In the genomic region with DNA sequence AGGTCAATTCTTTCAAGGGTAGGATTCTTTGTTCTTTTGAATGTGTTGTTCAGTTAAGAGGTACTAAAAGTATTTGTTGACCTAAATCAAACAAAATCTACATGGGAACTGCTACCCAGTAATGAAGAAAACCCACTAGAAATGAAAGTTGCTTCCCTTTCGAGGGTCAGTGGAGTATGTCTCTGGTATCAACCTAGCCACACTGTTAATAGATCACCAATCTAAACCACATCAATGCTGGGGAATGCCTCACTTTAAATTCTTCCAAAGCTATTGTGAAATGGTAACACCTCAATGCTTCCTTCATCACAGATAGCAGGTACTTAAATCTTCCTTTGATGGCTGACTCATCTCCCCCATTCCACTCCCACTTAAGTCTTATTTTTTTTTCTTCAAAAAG, we compare ENCODE assay signal across 14 mouse cellular contexts. TPM values are rescaled to one million over a fixed set of nuclear protein-coding genes. Genes with fewer than 3 reads are reported as not detected.
A peak's percentile ranks its signal among the peaks of the same experiment; 100 is the strongest.
DNase-seq lines count a peak whose midpoint lies in the region; ATAC-seq and TF ChIP-seq lines count a peak whose summit lies in the region.
"Had no signal": no experiment of that assay in that cellular context is flagged by ENCODE, and none has a peak within 500 bp of the region (broad histone marks: within the 10 kb centered on the region; RNA-seq: fewer than 3 reads in every experiment).

No protein-coding gene starts in this region.

- no peaks in the 10 kb centered on the region for H3K36me3 ChIP-seq in forebrain, postnatal 0 days (ENCODE audit: insufficient read depth)
- no peaks in the 10 kb centered on the region for H3K36me3 ChIP-seq in forebrain, embryonic 11.5 days (ENCODE audit: control insufficient read depth, insufficient read depth, low read length)
- no peaks in the 10 kb centered on the region for H3K36me3 ChIP-seq in hindbrain, embryonic 14.5 days (replicated peaks; ENCODE audit: control insufficient read depth, insufficient read depth)
- no peaks in the 10 kb centered on the region for H3K36me3 ChIP-seq in hindbrain, embryonic 11.5 days (ENCODE audit: control insufficient read depth, insufficient read depth, low read length)
- no peaks in the 10 kb centered on the region for H3K36me3 ChIP-seq in lung, embryonic 14.5 days (ENCODE audit: insufficient read depth)
- H3K36me3 ChIP-seq: G1E; liver, embryonic 15.5 days had no signal

- peak overlapping the region; percentile 99 for H3K4me3 ChIP-seq in forebrain, postnatal 0 days (ENCODE audit: low read depth, low read length)
- H3K4me3 ChIP-seq in forebrain, embryonic 11.5 days (ENCODE audit: low read depth, low read length): no peak overlapping the region
- H3K4me3 ChIP-seq in hindbrain, embryonic 14.5 days (replicated peaks; ENCODE audit: low read length): peak overlapping the region; percentile 83; the same call in 1 of the 2 replicates
- H3K4me3 ChIP-seq in hindbrain, embryonic 11.5 days (ENCODE audit: low read depth, low read length): no peak overlapping the region
- no peak overlapping the region for H3K4me3 ChIP-seq in lung, embryonic 14.5 days (ENCODE audit: low read depth, low read length)

- no peaks in the 10 kb centered on the region for H3K9me3 ChIP-seq in forebrain, postnatal 0 days (ENCODE audit: low read length)
- H3K9me3 ChIP-seq in forebrain, embryonic 11.5 days (ENCODE audit: control insufficient read depth, low read length): no peaks in the 10 kb centered on the region
- H3K9me3 ChIP-seq in hindbrain, embryonic 14.5 days (ENCODE audit: control insufficient read depth, low read length): no peaks in the 10 kb centered on the region
- no peaks in the 10 kb centered on the region for H3K9me3 ChIP-seq in hindbrain, embryonic 11.5 days (ENCODE audit: control insufficient read depth, low read length)
- no peaks in the 10 kb centered on the region for H3K9me3 ChIP-seq in lung, embryonic 14.5 days (ENCODE audit: low read depth, low read length)
- H3K9me3 ChIP-seq: liver, embryonic 15.5 days had no signal

- intact Hi-C loops in left cerebral cortex, postnatal 14 days (cut with DNase I): loop anchor here (2.0 to 10.0 kb wide), 3 partner anchors 115 to 379 kb away; partner anchors contain the start of genes 4930505A04Rik and Acyp2

- H3K27ac ChIP-seq in forebrain, postnatal 0 days (ENCODE audit: low read depth, low read length): no peak overlapping the region
- no peak overlapping the region for H3K27ac ChIP-seq in forebrain, embryonic 11.5 days (ENCODE audit: low read depth, low read length)
- H3K27ac ChIP-seq in hindbrain, embryonic 14.5 days: no peak overlapping the region
- H3K27ac ChIP-seq in hindbrain, embryonic 11.5 days (ENCODE audit: low read depth, low read length): no peak overlapping the region
- no peak overlapping the region for H3K27ac ChIP-seq in lung, embryonic 14.5 days (ENCODE audit: low read depth)
- H3K27ac ChIP-seq: liver, embryonic 15.5 days had no signal

- no peak for TF ChIP-seq CTCF in forebrain, postnatal 0 days (IDR thresholded peaks at IDR 0.05; ENCODE audit: low read depth)
- no peak for TF ChIP-seq CTCF in lung, embryonic 14.5 days (IDR thresholded peaks at IDR 0.05; ENCODE audit: low read depth)

- H3K4me1 ChIP-seq in forebrain, postnatal 0 days (ENCODE audit: insufficient read depth): peaks cover 8% of the 10 kb centered on the region; the same call in 1 of the 2 replicates
- no peaks in the 10 kb centered on the region for H3K4me1 ChIP-seq in forebrain, embryonic 11.5 days (replicated peaks; ENCODE audit: control insufficient read depth, insufficient read depth, low read length)
- peaks cover 21% of the 10 kb centered on the region; the same call in 1 of the 2 replicates for H3K4me1 ChIP-seq in hindbrain, embryonic 14.5 days (replicated peaks; ENCODE audit: control insufficient read depth, insufficient read depth, low read length)
- H3K4me1 ChIP-seq in hindbrain, embryonic 11.5 days (replicated peaks; ENCODE audit: control insufficient read depth, insufficient read depth, low read length): no peaks in the 10 kb centered on the region
- H3K4me1 ChIP-seq in lung, embryonic 14.5 days (ENCODE audit: insufficient read depth): peaks cover 20% of the 10 kb centered on the region

- no peak for ATAC-seq in forebrain, postnatal 0 days
- ATAC-seq in forebrain, embryonic 11.5 days (replicated peaks; ENCODE audit: low FRiP score): no peak
- ATAC-seq in hindbrain, embryonic 14.5 days (ENCODE audit: low FRiP score): no peak
- no peak for ATAC-seq in hindbrain, embryonic 11.5 days (ENCODE audit: low FRiP score)
- ATAC-seq in lung, embryonic 14.5 days (ENCODE audit: insufficient read depth): no peak
- ATAC-seq: forebrain, embryonic 14.5 days had no signal

- no peak for DNase-seq in forebrain, postnatal 0 days
- no peak for DNase-seq in forebrain, embryonic 11.5 days (ENCODE audit: low spot score)
- no peak for DNase-seq in hindbrain, embryonic 14.5 days (ENCODE audit: low spot score)
- no peak for DNase-seq in hindbrain, embryonic 11.5 days (ENCODE audit: low spot score)
- peak; percentile 32 for DNase-seq in lung, embryonic 14.5 days
- no peak for DNase-seq in lung, postnatal 4 days
- peak; percentile 44 for DNase-seq in lung, postnatal 36 days
- DNase-seq in left cerebral cortex, postnatal 14 days (ENCODE audit: low spot score in 2 of 2): no peak
- DNase-seq: adrenal gland, postnatal 25 days; gastrocnemius, postnatal 36 days; right cerebral cortex, postnatal 4 days had no signal

- peak overlapping the region; percentile 75 for H3K4me2 ChIP-seq in forebrain, postnatal 0 days (ENCODE audit: low read depth)
- H3K4me2 ChIP-seq in forebrain, embryonic 11.5 days (ENCODE audit: low read depth, low read length, severe bottlenecking): no peak overlapping the region
- H3K4me2 ChIP-seq in hindbrain, embryonic 14.5 days (replicated peaks): peak overlapping the region; percentile 57
- no peak overlapping the region for H3K4me2 ChIP-seq in hindbrain, embryonic 11.5 days (replicated peaks; ENCODE audit: low read depth, low read length)
- peak overlapping the region; percentile 79 for H3K4me2 ChIP-seq in lung, embryonic 14.5 days

- H3K9ac ChIP-seq in forebrain, postnatal 0 days: no peak overlapping the region
- H3K9ac ChIP-seq in forebrain, embryonic 11.5 days (ENCODE audit: low read length): no peak overlapping the region
- H3K9ac ChIP-seq in hindbrain, embryonic 14.5 days: no peak overlapping the region
- H3K9ac ChIP-seq in hindbrain, embryonic 11.5 days (ENCODE audit: low read depth, low read length): no peak overlapping the region
- H3K9ac ChIP-seq in lung, embryonic 14.5 days: no peak overlapping the region
- H3K9ac ChIP-seq: liver, embryonic 15.5 days had no signal

- 79% methylated on average over 1 of the region's 1 CpGs for WGBS in forebrain, postnatal 0 days
- WGBS in forebrain, embryonic 11.5 days: 92% methylated on average over 1 of the region's 1 CpGs
- WGBS in hindbrain, embryonic 14.5 days: 73% methylated on average over 1 of the region's 1 CpGs
- WGBS in hindbrain, embryonic 11.5 days: 67% methylated on average over 1 of the region's 1 CpGs
- WGBS in lung, embryonic 14.5 days: 55% methylated on average over 1 of the region's 1 CpGs

- H3K27me3 ChIP-seq in forebrain, postnatal 0 days (ENCODE audit: insufficient read depth, low read length): no peaks in the 10 kb centered on the region
- H3K27me3 ChIP-seq in forebrain, embryonic 11.5 days (ENCODE audit: control insufficient read depth, insufficient read depth, low read length): peaks cover 8% of the 10 kb centered on the region
- H3K27me3 ChIP-seq in hindbrain, embryonic 14.5 days (ENCODE audit: control insufficient read depth, insufficient read depth, low read length): no peaks in the 10 kb centered on the region
- no peaks in the 10 kb centered on the region for H3K27me3 ChIP-seq in hindbrain, embryonic 11.5 days (ENCODE audit: control insufficient read depth, insufficient read depth, low read length)
- no peaks in the 10 kb centered on the region for H3K27me3 ChIP-seq in lung, embryonic 14.5 days (ENCODE audit: insufficient read depth, low read length)

RNA-seq across cellular contexts. Expression of gene Sptbn1, which starts 1.5 kb away (rescaled TPM):
- total RNA-seq in forebrain, postnatal 0 days (2014; rRNA removed): 289 and 328 TPM in 2 replicates
- polyA plus RNA-seq in forebrain, postnatal 0 days (2015; fragmentation: Nextera tagmentation; extraction: Ambion mirVana): 108 and 150 TPM in 2 replicates
- 74.8 and 77.2 TPM in 2 replicates for polyA plus RNA-seq in forebrain, embryonic 11.5 days (2014; fragmentation: Nextera tagmentation; extraction: Ambion mirVana)
- 209 and 221 TPM in 2 replicates for polyA plus RNA-seq in hindbrain, embryonic 14.5 days (2014; fragmentation: Nextera tagmentation; extraction: Ambion mirVana)
- 96.0 and 106 TPM in 2 replicates for polyA plus RNA-seq in hindbrain, embryonic 11.5 days (2014; fragmentation: Nextera tagmentation; extraction: Ambion mirVana)
- 164 and 168 TPM in 2 replicates for polyA plus RNA-seq in lung, embryonic 14.5 days (2014; fragmentation: Nextera tagmentation; extraction: Ambion mirVana)
- 100 to 1,000 TPM; 711 to 761 TPM for total RNA-seq in left cerebral cortex, postnatal 14 days (2021)

Comparison
In these comparisons a context has a peak if more than half of its experiments do, and no peak if none do; other contexts are left out.
1. DNase-seq: peak in lung, embryonic 14.5 days (single experiment) and lung, postnatal 36 days (single experiment); none in forebrain, postnatal 0 days (single experiment), forebrain, embryonic 11.5 days (single experiment), hindbrain, embryonic 14.5 days (single experiment), hindbrain, embryonic 11.5 days (single experiment), lung, postnatal 4 days (0 of 2) and left cerebral cortex, postnatal 14 days (0 of 2).
2. H3K4me2 ChIP-seq: peak in forebrain, postnatal 0 days (single experiment), hindbrain, embryonic 14.5 days (single experiment) and lung, embryonic 14.5 days (single experiment); none in forebrain, embryonic 11.5 days (single experiment) and hindbrain, embryonic 11.5 days (single experiment).
3. H3K4me3 ChIP-seq: peak in forebrain, postnatal 0 days (single experiment) and hindbrain, embryonic 14.5 days (single experiment); none in forebrain, embryonic 11.5 days (single experiment), hindbrain, embryonic 11.5 days (single experiment) and lung, embryonic 14.5 days (single experiment).